Mouse (Mus musculus) spleen, embryonic (tissue): ENCODE results near the gene Bcl2l13.
"Not testable (repeated sequence)": the region's sequence is repeated elsewhere in the genome, so short reads cannot be mapped to it uniquely, and the experiment has no call there.

Experiments used
- CTCF ChIA-PET: fragments of 350-600 bp; sonication (Branson Sonifier 250); formaldehyde crosslinking; loops from one replicate; lab custom pipeline; 2022; lab: Charles Lee

Gene Bcl2l13

GRCm38 (mm10) chr6:120898188-120898833 lies 62.3 kb downstream of the Bcl2l13 start:
- CTCF ChIA-PET, result interaction anchor here (0.6 to 1.0 kb wide), 3 partner anchors 27 to 1264 kb away, joined by 3 to 4 read pairs (median 3); no protein-coding TSS in a partner anchor

GRCm38 (mm10) chr6:120901776-120902645 lies 66.0 kb downstream of the Bcl2l13 start:
- CTCF ChIA-PET, result interaction anchor here (0.5 kb wide), 1 partner anchor 13 kb away, joined by 6 read pairs; no protein-coding TSS in a partner anchor

DNA sequence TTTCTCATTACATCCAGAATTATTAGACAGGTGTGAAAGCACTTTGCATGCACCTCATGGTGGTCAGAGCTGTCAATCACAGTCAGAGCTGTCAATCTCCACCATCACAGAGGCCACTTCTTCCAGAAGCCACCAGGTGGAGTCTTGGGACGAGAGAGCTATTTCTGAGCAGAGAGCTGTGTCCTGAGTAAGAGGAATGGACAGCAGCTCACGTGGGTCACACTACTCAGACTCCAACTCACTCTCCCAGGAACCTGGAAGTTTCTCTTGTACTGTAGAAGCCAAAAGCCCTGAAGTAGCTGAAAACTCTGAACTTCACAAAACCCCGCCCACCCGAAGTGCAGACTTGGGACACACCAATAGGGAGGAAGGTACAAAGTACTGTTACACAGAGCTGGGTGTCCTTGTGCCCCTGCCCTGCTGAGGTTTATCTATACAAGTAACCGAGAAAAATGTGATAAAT lies 67.5 kb downstream of the Bcl2l13 start:
- CTCF ChIA-PET, result interaction anchor here (0.6 kb wide), 1 partner anchor 12 kb away, joined by 7 read pairs; no protein-coding TSS in a partner anchor

- CTCF ChIA-PET, result interaction anchor here (0.6 kb wide), 1 partner anchor 12 kb away, joined by 7 read pairs; no protein-coding TSS in a partner anchor
Measured at GRCm38 (mm10) chr6:120903961-120904360, 67.9 kb downstream of the Bcl2l13 start.

GRCm38 (mm10) chr6:120905111-120905510 lies 69.1 kb downstream of the Bcl2l13 start:
- CTCF ChIA-PET, result interaction anchor here (0.7 kb wide), 1 partner anchor 422 kb away, joined by 3 read pairs; no protein-coding TSS in a partner anchor

DNA sequence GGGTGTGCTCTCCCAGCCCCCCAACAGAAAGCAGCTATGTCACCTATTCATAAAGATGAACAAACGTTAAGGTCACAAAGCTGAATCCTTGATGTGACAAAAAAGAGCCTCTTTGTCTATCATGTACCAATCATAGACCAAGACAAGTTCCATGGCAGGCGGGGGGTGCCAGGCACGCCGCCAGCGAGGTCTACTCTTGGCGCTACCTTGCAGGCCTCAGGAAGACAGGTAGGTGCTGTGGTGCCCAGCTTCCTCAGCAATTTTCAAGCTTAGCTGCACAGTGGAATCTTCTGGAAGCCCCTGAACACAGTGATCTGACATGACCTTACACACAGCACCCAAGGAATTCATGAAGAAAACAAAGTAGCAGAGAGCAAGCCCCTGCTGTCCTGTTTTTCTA lies 70.5 kb downstream of the Bcl2l13 start:
- CTCF ChIA-PET, result interaction anchor here (0.5 to 0.6 kb wide), 2 partner anchors 9 to 460 kb away, joined by 3 to 5 read pairs; no protein-coding TSS in a partner anchor

GRCm38 (mm10) chr6:120907876-120908597 lies 72.0 kb downstream of the Bcl2l13 start:
- CTCF ChIA-PET, result not testable (repeated sequence)

- CTCF ChIA-PET, result no interaction called here
Measured at GRCm38 (mm10) chr6:120909501-120909900, 73.5 kb downstream of the Bcl2l13 start.

GRCm38 (mm10) chr6:120911213-120912007 lies 75.4 kb downstream of the Bcl2l13 start:
- CTCF ChIA-PET, result no interaction called here

DNA sequence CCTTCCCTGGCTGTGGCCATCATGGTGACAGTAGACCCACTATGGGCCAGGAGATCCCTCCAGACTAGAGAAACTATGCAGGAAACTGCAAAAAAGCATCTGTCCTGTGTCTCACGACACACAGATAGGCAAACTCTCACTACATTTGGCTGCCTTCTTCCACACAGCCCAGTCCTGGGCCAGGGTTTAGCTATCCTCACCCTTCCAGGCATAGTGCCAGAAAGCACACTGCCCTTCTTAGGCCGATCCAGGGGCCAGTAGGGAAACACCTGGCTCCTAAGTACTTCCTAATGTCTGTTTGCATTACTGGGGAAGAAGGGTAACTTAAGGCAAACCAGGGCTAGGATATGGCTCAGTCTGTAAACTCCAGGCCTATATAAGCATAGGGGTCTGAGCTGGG lies 76.9 kb downstream of the Bcl2l13 start:
- CTCF ChIA-PET, result no interaction called here

- CTCF ChIA-PET, result no interaction called here
Measured at GRCm38 (mm10) chr6:120913783-120914182, 77.8 kb downstream of the Bcl2l13 start.

DNA sequence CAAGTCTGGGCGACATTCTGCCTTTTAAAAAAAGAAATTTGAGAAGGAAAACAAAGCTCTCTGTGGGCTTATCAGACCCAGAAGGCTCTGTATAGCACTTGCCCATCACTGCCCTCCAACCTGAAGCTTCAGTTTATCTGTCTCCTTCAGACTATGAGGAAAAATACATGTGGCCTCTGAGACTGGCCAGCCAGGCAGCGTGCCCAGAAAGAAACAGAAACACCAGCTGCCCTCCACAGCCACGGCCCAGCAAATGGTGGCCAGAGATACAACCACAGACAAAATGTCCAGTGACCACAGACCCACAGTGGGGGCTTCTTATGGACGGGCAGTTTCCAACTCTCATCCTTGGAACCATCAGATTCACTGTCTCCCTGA lies 78.5 kb downstream of the Bcl2l13 start:
- CTCF ChIA-PET, result interaction anchor here (0.7 to 1.3 kb wide), 2 partner anchors 43 to 1499 kb away, joined by 4 to 6 read pairs; no protein-coding TSS in a partner anchor

GRCm38 (mm10) chr6:120914911-120915648 lies 79.1 kb downstream of the Bcl2l13 start:
- CTCF ChIA-PET, result interaction anchor here (0.6 to 1.3 kb wide), 8 partner anchors 9 to 138 kb away, joined by 3 to 7 read pairs (median 4); no protein-coding TSS in a partner anchor

GRCm38 (mm10) chr6:120915649-120915975 lies 79.6 kb downstream of the Bcl2l13 start:
- CTCF ChIA-PET, result interaction anchor here (0.6 to 1.3 kb wide), 5 partner anchors 12 to 138 kb away, joined by 3 to 7 read pairs (median 4); no protein-coding TSS in a partner anchor

DNA sequence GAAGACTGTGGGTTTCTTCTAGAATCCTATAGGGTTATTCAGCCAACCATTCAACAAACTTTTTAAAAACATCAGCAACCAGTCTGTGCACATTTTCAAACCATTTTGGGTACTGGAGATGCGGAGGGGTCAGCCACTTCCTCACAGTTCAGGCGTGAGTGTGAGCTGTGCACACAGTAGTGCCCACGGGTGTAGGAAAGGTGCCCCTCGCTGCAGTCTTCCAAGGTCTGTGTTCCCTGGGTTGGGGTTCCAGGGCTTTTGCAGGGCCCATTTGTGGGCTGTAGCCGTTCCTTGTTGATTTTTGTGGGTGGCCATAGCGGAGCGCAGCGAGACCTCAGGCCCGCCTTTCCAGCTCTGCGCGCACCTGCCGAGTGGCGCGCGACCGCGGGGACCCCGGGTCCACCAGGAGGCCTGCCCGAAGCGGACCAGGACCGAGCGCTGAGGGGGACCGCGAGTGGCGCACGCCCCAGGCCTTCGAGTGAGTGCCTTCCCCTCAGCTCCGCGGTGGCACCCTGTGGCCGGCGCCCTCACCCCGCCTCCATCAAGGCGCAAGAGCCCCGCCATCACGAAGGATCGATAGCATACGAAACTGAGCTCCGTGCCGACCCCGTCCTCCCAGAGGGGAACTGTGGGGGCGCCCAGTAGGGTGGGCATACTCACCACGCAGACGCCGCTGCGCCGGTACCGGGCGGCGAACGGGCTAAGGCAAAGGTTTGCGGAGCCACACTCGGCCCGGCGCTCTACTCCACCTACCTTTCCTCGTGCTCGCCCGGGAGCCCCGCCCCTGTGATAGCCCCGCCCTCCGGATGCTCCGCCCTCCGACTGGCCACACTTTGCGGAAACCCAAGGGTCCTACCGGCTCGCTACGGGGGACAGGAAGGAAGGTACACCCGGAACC lies 80.3 kb downstream of the Bcl2l13 start, which contains the start of gene Bid:
TSS of gene Bid (minus strand) at position 780 of the 898 bp plus-strand sequence.
- CTCF ChIA-PET, result interaction anchor here (0.6 to 0.9 kb wide), 6 partner anchors 12 to 201 kb away, joined by 3 to 7 read pairs (median 4); no protein-coding TSS in a partner anchor

- CTCF ChIA-PET, result interaction anchor here (0.6 to 0.7 kb wide), 3 partner anchors 61 to 460 kb away, joined by 3 to 7 read pairs (median 6); no protein-coding TSS in a partner anchor
Measured at GRCm38 (mm10) chr6:120916972-120917881, 81.2 kb downstream of the Bcl2l13 start.

- CTCF ChIA-PET, result interaction anchor here (0.6 kb wide), 1 partner anchor 461 kb away, joined by 6 read pairs; no protein-coding TSS in a partner anchor
Measured at GRCm38 (mm10) chr6:120917975-120918374, 82.0 kb downstream of the Bcl2l13 start.
